Mouse (Mus musculus) heart, embryonic 14.5 days (tissue): ENCODE measurements around the gene Synj2. TPM values are rescaled to one million over a fixed set of nuclear protein-coding genes. Genes with fewer than 3 reads are reported as not detected.

Experiments
- ATAC-seq: fragments of 200-750 bp; cut with Nextera tagmentation; 2 replicates; pipeline ENCODE4 v1.8.0; 2017; ENCODE audit warnings: low read depth, moderate TSS enrichment; ENCODE audit not compliant: insufficient number of reproducible peaks, insufficient read depth, low FRiP score
- H3K27ac ChIP-seq, 2 experiments: fragments of 200-500 bp in 1 of 2; fragments of 300-500 bp in 1 of 2; sonication (generic) in 1 of 2; replicated peaks in 1 of 2; 2 replicates each; pipeline ENCODE4 v1.5.1; 2012 to 2014; ENCODE audit warnings: low read depth in 2 of 2, low read length in 2 of 2, control low read depth in 1 of 2, mild to moderate bottlenecking in 1 of 2, mixed read lengths in 1 of 2; ENCODE audit not compliant: control insufficient read depth in 1 of 2, insufficient read depth in 1 of 2
- H3K27me3 ChIP-seq: fragments of 300-500 bp; sonication (generic); 2 replicates; pipeline ENCODE4 v1.6.1; 2014; ENCODE audit warnings: mild to moderate bottlenecking, low read length, control low read depth; ENCODE audit not compliant: control insufficient read depth, insufficient read depth
- H3K36me3 ChIP-seq: fragments of 300-500 bp; sonication (generic); 2 replicates; pipeline ENCODE4 v1.6.1; 2014; ENCODE audit warnings: mild to moderate bottlenecking, control low read depth, low read length, mixed read lengths; ENCODE audit not compliant: control insufficient read depth, insufficient read depth
- H3K4me1 ChIP-seq, 2 experiments: fragments of 200-500 bp in 1 of 2; fragments of 300-500 bp in 1 of 2; sonication (generic) in 1 of 2; 2 replicates each; pipeline ENCODE4 v1.6.1; 2012 to 2014; ENCODE audit warnings: low read length in 2 of 2, control low read depth in 1 of 2, mixed read lengths in 1 of 2; ENCODE audit not compliant: control insufficient read depth in 2 of 2, insufficient read depth in 2 of 2
- H3K4me2 ChIP-seq: fragments of 300-500 bp; sonication (generic); 2 replicates; pipeline ENCODE4 v1.6.1; 2014; ENCODE audit warnings: mild to moderate bottlenecking, low read length
- H3K4me3 ChIP-seq, 2 experiments: fragments of 200-500 bp in 1 of 2; fragments of 300-500 bp in 1 of 2; sonication (generic) in 1 of 2; 2 replicates each; pipeline ENCODE4 v1.5.1; 2012 to 2014; ENCODE audit warnings: low read length in 2 of 2, mild to moderate bottlenecking in 2 of 2, control low read depth in 1 of 2, low read depth in 1 of 2, moderate library complexity in 1 of 2; ENCODE audit not compliant: control insufficient read depth in 1 of 2, insufficient read depth in 1 of 2
- H3K9ac ChIP-seq: fragments of 300-500 bp; sonication (generic); 2 replicates; pipeline ENCODE4 v1.6.1; 2014; ENCODE audit warnings: mild to moderate bottlenecking, low read length
- H3K9me3 ChIP-seq: fragments of 300-500 bp; sonication (generic); 2 replicates; pipeline ENCODE4 v1.6.1; 2016; ENCODE audit warnings: low read length, control low read depth; ENCODE audit not compliant: control insufficient read depth
- WGBS: fragments of 180-500 bp; shearing (Covaris S2); extraction: QIAGEN DNeasy Blood & Tissue Kit; methylation state at CpG from one replicate; pipeline ENCODE4 v1.1.7; 2014; 5-methylcytosine and 5-hydroxymethylcytosine counted together
- polyA plus RNA-seq: library from polyadenylated mRNA; unstranded; fragments of >200 nt; fragmentation: Nextera tagmentation; extraction: Ambion mirVana; gene quantifications from 2 replicates; pipeline ENCODE4 v1.2.1, GENCODE M21; 2014

The Synj2 gene
- polyA plus RNA-seq, 1 experiment from 2014 or later, result 4.3 TPM

- Histone ChIP-seq H3K36me3 (peaks cover 55% of the 10 kb centered on the region), H3K9me3 (no peaks in the 10 kb centered on the region), H3K9ac (no peak overlapping the region), H3K27ac (no peak overlapping the region), H3K27me3 (no peaks in the 10 kb centered on the region), H3K4me3 (no peak overlapping the region), H3K4me1 (0 out of 4 replicates have a peak, but pooled peaks cover 0 to 4% of the 10 kb centered on the region in 2 experiments), H3K4me2 (no peak overlapping the region)
- WGBS, result 91% methylated on average over 17 of the region's 17 CpGs
- no peak for ATAC-seq
Measured at GRCm38 (mm10) chr17:5897326-5898200, 43.5 kb upstream of the Synj2 start.

- WGBS, result 84% methylated on average over 6 of the region's 6 CpGs
- H3K36me3 ChIP-seq, result peaks cover 71% of the 10 kb centered on the region
- no peak overlapping the region for H3K9ac ChIP-seq
Measured at GRCm38 (mm10) chr17:5899251-5899650, 41.8 kb upstream of the Synj2 start.

DNA sequence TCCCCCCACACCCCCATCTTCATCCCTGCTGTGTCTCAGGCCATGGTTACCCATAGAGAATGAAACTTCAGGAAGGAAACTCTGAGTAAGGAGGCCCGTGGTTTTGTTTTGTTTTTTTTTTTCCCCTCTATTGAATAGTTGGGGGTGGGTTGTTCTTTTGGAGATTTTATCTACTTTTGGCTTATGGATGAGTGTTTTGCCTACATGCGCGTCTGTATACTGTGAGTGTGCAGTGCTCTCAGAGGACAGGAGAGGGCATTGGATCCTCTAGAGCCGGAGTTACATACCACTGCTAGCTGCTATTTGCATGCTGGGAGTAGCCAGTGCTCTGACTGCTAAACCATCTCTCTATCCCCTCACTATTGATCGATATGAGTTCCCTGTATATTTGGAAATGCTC lies 39.7 kb upstream of the Synj2 start:
- no peak for ATAC-seq
- Histone ChIP-seq H3K4me3 (no peak overlapping the region), H3K4me1 (no peaks in the 10 kb centered on the region), H3K4me2 (no peak overlapping the region), H3K9me3 (no peaks in the 10 kb centered on the region), H3K36me3 (peaks cover 76% of the 10 kb centered on the region), H3K27me3 (no peaks in the 10 kb centered on the region), H3K9ac (no peak overlapping the region), H3K27ac (no peak overlapping the region)
- WGBS, result 74% methylated on average over 5 of the region's 5 CpGs

More at GRCm38 (mm10) chr17:5899251-5899650, 41.8 kb upstream of the Synj2 start:
- ATAC-seq, result no peak
- Histone ChIP-seq H3K4me2 (no peak overlapping the region), H3K4me1 (no peaks in the 10 kb centered on the region), H3K4me3 (no peak overlapping the region), H3K27ac (no peak overlapping the region), H3K27me3 (no peaks in the 10 kb centered on the region), H3K9me3 (no peaks in the 10 kb centered on the region)

- H3K4me3 ChIP-seq, result no peak overlapping the region
- no peak overlapping the region for H3K9ac ChIP-seq
- H3K4me2 ChIP-seq, result no peak overlapping the region
- H3K27me3 ChIP-seq, result no peaks in the 10 kb centered on the region
- no peak overlapping the region for H3K27ac ChIP-seq
- no peak for ATAC-seq
- no peaks in the 10 kb centered on the region for H3K4me1 ChIP-seq
- peaks cover 91% of the 10 kb centered on the region for H3K36me3 ChIP-seq
- no peaks in the 10 kb centered on the region for H3K9me3 ChIP-seq
- WGBS, result 63% methylated on average over 6 of the region's 6 CpGs
Measured at GRCm38 (mm10) chr17:5903630-5904301, 37.3 kb upstream of the Synj2 start.

- Histone ChIP-seq H3K9ac (no peak overlapping the region), H3K4me3 (no peak overlapping the region), H3K4me1 (no peaks in the 10 kb centered on the region), H3K4me2 (no peak overlapping the region), H3K27ac (no peak overlapping the region), H3K36me3 (peaks cover 67% of the 10 kb centered on the region), H3K9me3 (no peaks in the 10 kb centered on the region), H3K27me3 (no peaks in the 10 kb centered on the region)
- WGBS, result 84% methylated on average over 4 of the region's 4 CpGs
- ATAC-seq, result no peak
Measured at GRCm38 (mm10) chr17:5909681-5910080, 31.4 kb upstream of the Synj2 start.

- no peak overlapping the region for H3K4me2 ChIP-seq
- no peak for ATAC-seq
- no peaks in the 10 kb centered on the region for H3K9me3 ChIP-seq
- 81% methylated on average over 12 of the region's 12 CpGs for WGBS
- H3K27ac ChIP-seq, result no peak overlapping the region
- peaks cover 62% of the 10 kb centered on the region for H3K36me3 ChIP-seq
- no peaks in the 10 kb centered on the region for H3K27me3 ChIP-seq
- no peak overlapping the region for H3K4me3 ChIP-seq
- H3K9ac ChIP-seq, result no peak overlapping the region
- H3K4me1 ChIP-seq, result no peaks in the 10 kb centered on the region
Measured at GRCm38 (mm10) chr17:5911591-5911990, 29.5 kb upstream of the Synj2 start.

GRCm38 (mm10) chr17:5912797-5913196 lies 28.3 kb upstream of the Synj2 start:
- Histone ChIP-seq H3K4me2 (no peak overlapping the region), H3K4me1 (no peaks in the 10 kb centered on the region), H3K27me3 (no peaks in the 10 kb centered on the region), H3K36me3 (peaks cover 55% of the 10 kb centered on the region), H3K9ac (no peak overlapping the region), H3K4me3 (no peak overlapping the region), H3K27ac (no peak overlapping the region), H3K9me3 (no peaks in the 10 kb centered on the region)
- WGBS, result 93% methylated on average over 4 of the region's 4 CpGs
- ATAC-seq, result no peak
